Mouse (Mus musculus): ENCODE results near the gene Txn1. TPM values are rescaled to one million over a fixed set of nuclear protein-coding genes. Genes with fewer than 3 reads are reported as not detected.
A peak's percentile ranks its signal among the peaks of the same experiment; 100 is the strongest.

Txn1 gene
- total RNA-seq, 2 experiments from 2014 or later: 96.7 to 97.5 TPM

DNA sequence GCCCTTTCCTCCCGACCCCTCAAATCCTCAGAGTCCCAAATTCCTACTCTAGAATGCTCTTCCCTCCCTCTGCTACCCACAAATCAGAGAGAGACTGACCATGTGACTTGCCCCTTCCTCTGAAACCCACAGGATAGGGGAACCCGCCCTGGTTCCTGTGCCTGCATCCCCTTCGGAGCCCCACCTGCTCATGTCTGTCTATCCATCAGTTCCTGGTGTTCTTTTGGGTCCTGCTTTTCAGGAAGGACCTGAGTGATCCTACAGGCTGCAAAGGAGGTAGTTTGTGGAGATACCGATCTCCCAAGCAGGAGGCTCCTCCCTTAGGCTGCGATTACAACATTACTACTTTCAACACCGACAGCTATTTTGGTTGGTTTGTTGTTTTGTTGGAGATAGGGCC lies 47.4 kb downstream of the Txn1 start:
- no peak for TF ChIP-seq CTCF (conservative IDR thresholded peaks at IDR 0.05)
- no peak for DNase-seq (ENCODE audit: low spot score in 2 of 2)
- Histone ChIP-seq H3K27ac (no peak overlapping the region), H3K4me3 (no peak overlapping the region)

DNA sequence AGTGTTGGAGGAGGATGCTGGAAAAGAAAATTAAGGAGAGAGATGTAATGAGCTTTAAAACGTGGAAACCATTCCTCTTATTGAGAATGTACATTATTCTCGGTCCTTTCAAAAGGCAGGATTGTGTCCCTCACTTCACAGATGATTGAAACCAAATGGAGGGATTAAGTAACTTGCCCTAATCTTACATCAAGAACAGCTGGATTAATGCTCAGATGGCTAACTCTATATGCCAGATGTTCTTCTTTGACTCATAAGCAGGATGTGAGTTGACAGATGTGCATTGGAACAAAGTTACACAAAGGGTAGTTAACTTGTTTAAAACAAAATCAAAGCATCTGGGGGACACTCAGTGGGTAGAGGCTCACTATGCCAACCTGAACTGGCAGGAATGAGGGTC lies 49.5 kb downstream of the Txn1 start:
- DNase-seq (ENCODE audit: low spot score in 2 of 2): no peak
- no peak for TF ChIP-seq CTCF (conservative IDR thresholded peaks at IDR 0.05)
- H3K27ac ChIP-seq: no peak overlapping the region
- H3K4me3 ChIP-seq: no peak overlapping the region

DNA sequence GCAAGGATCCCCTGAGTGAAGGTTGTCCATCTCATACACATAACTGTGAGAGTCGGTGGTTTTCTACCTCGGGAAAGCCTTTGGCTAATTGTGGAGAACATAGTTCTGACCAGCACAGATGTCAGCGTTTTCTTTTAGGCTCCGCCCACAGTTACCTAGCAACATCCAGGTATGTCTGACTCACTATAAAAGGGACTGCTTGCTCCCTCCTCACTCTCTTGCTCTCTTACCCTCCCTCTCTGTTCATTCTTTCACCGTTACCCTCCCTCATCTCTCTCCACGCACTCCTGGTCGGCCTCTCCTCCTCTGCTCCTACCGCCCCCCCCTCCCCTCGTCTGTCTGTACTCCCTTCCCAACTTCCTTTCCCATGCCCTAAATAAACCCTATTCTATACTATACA lies 51.6 kb downstream of the Txn1 start:
- H3K27ac ChIP-seq: no peak overlapping the region
- no peak for DNase-seq (ENCODE audit: low spot score in 2 of 2)

DNA sequence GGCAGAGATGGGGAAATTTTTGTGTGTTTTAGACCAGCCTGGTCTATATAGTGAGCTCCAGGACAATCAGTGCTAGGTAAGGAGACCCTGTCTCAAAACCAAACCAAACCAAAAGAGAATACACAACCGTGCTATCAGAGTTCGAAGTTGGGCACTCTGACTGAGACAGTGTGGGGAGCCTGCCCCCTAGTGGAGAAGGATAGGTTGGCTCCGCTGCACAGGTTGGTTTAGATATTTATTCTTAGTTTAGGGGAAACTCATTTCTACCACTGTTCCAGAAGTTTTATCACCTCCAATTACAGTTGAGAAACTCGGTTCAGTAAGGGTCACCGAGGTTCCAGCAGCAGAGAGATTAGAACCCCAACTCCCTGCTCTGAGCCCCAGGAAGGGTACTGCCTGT lies 52.0 kb downstream of the Txn1 start:
- Histone ChIP-seq H3K4me3 (no peak overlapping the region), H3K27ac (no peak overlapping the region)
- TF ChIP-seq CTCF (conservative IDR thresholded peaks at IDR 0.05): peak; percentile 91
- DNase-seq (ENCODE audit: low spot score in 2 of 2): peak in 1 of 2 experiments; percentile 80

More for the DNA sequence above, 51.6 kb downstream of the Txn1 start:
- H3K4me3 ChIP-seq: no peak overlapping the region
- no peak for TF ChIP-seq CTCF (conservative IDR thresholded peaks at IDR 0.05)

DNA sequence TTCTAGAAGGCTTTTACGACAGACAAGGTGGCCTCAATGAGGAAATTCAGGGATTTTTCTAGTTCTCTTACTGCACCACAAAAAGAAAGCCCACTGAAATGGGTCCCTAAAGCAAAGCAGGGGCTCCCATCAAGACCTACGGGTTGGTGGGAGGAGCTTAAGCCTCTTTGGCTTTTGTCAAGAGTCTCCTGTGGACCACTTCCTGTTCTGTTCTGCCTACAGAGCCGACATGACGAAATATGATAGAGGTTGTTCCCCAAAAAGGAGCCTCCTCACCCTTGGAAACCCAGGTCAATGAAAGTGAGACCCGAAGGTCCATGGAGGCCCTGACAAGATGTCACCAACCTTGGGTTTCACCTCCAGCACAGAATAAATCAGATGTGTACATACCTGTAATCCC lies 53.6 kb downstream of the Txn1 start:
- no peak overlapping the region for H3K27ac ChIP-seq
- DNase-seq (ENCODE audit: low spot score in 2 of 2): no peak
- H3K4me3 ChIP-seq: no peak overlapping the region
- TF ChIP-seq CTCF (conservative IDR thresholded peaks at IDR 0.05): no peak

DNA sequence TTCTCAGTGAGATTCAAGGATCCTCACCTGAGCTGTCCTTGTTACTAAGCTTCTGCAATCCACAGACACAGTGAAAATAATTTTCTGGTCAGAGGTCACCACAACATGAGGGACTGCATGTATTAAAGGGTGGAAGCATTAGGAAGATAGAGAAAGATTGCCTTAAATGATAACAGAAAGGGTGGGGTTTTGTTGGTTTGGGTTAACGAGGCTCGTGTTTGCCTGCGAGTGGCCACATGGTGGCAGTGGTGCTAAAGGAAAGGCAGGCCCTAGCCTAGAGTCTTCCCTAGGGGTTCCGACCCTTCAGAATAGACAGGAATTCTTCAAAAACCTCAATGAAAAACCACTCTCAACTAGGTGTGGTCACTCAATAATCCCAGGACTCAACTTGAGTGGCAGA lies 55.0 kb downstream of the Txn1 start:
- peak; percentile 89 for TF ChIP-seq CTCF (conservative IDR thresholded peaks at IDR 0.05)
- no peak overlapping the region for H3K4me3 ChIP-seq
- peak in 1 of 2 experiments; percentile 59 for DNase-seq (ENCODE audit: low spot score in 2 of 2)
- no peak overlapping the region for H3K27ac ChIP-seq

DNA sequence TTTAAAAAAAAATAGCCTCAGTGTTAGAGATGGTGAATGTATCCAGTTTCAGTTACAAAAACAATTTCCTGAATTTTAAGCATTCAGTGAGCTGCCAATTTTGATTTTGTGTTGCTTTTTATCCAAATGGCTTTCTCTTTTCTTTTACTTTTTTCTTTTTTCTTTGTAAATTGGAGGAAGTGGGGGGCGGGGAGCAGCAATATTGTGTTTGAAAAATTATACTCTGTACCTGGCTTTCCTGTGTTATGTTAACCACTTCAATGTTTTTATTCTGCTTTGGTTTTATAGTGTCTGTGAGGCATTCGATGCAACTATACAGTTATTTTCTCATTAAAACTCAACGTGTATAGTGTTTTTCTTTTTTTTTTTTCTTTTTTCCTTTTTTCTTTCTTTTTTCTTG lies 59.6 kb downstream of the Txn1 start:
- Histone ChIP-seq H3K27ac (no peak overlapping the region), H3K4me3 (no peak overlapping the region)
- DNase-seq (ENCODE audit: low spot score in 2 of 2): no peak
- TF ChIP-seq CTCF (conservative IDR thresholded peaks at IDR 0.05): no peak

DNA sequence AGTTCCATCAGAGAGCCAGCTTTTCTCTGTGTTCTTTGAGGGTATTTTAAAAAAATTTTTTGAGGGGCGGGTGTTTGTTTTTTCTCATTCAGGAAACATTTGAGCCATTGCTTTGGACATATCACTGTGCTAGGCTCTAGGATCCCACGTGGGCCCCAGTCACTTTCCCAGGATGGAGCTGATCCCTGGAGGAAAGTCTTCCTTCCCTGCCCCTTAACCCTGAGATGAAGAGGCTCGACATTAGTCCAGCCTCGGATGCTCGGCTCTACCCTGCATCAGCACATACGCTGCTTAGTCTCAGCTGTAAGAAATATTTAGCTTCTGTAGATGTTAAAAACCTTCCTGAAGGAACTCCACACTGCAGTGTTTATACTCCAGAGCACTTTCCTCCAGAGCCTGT lies 60.3 kb downstream of the Txn1 start:
- Histone ChIP-seq H3K27ac (no peak overlapping the region), H3K4me3 (no peak overlapping the region)
- TF ChIP-seq CTCF (conservative IDR thresholded peaks at IDR 0.05): no peak
- DNase-seq (ENCODE audit: low spot score in 2 of 2): no peak

DNA sequence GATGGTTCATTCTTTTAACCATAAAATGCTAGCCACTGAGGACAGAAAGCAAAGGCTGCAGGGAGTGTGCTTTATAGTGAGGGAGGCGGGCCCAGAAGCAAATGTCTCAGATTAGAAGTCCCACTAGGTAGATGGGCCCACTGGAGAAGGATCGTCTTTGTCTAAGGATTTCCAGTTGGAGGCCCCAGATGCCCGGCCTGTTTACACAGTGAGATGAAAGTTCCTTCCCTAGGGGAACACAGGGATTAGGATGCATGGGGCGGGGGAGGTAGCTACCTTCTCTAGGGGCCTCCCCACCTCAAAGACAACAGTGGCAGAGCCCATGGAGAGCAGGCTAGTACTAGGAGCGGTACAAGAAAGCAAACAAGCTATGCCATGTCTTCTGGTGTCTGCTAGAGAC lies 61.1 kb downstream of the Txn1 start:
- no peak for TF ChIP-seq CTCF (conservative IDR thresholded peaks at IDR 0.05)
- no peak for DNase-seq (ENCODE audit: low spot score in 2 of 2)
- H3K4me3 ChIP-seq: no peak overlapping the region
- H3K27ac ChIP-seq: no peak overlapping the region

Other genes starting within 250 kb of the Txn1 start
- 10 to 100 TPM; 46.8 to 52.0 TPM for gene Akap2, start 238.8 kb downstream of the Txn1 start, total RNA-seq (2021)
- gene D630039A03Rik, start 40.1 kb downstream of the Txn1 start, total RNA-seq (2021): under 1 TPM; 0.37 to 0.41 TPM
- not detected for gene Txndc8, start 52.7 kb upstream of the Txn1 start, total RNA-seq (2021)